Mouse (Mus musculus): Measurements from ENCODE around the gene Rnf4.

Rnf4 gene

GRCm38 (mm10) chr5:34336775-34337450 lies 824 bp downstream of the Rnf4 start:
- peak in 1 of 2 experiments; percentile 12 for DNase-seq (ENCODE audit: low spot score in 2 of 2)

GRCm38 (mm10) chr5:34340246-34340645 lies 4.2 kb downstream of the Rnf4 start:
- no peak for DNase-seq (ENCODE audit: low spot score in 2 of 2)

GRCm38 (mm10) chr5:34352084-34352631 lies 16.1 kb downstream of the Rnf4 start:
- no peak for DNase-seq (ENCODE audit: low spot score in 2 of 2)

GRCm38 (mm10) chr5:34360261-34360660 lies 24.2 kb downstream of the Rnf4 start:
- DNase-seq (ENCODE audit: low spot score in 2 of 2) = no peak

DNA sequence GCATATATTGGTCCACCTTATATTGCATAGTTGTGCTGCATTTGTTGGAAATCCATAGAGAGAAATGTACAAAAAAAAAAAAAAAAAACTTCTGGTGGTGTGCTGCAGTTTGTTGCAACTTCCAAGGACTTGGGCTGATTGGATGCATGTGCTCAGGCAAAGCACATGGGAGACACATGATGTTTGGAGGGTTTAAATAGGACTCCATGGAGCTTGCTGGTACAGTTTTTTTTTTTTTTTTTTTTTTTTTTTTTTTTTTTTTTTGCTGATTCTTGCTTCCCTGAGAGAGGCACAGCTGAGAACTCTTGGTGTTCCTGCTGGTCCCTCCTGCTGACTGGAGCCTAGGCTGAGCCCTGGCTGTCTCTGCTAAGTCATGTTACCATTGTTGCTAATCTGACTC lies 27.0 kb downstream of the Rnf4 start:
- DNase-seq (ENCODE audit: low spot score in 2 of 2) = no peak

DNA sequence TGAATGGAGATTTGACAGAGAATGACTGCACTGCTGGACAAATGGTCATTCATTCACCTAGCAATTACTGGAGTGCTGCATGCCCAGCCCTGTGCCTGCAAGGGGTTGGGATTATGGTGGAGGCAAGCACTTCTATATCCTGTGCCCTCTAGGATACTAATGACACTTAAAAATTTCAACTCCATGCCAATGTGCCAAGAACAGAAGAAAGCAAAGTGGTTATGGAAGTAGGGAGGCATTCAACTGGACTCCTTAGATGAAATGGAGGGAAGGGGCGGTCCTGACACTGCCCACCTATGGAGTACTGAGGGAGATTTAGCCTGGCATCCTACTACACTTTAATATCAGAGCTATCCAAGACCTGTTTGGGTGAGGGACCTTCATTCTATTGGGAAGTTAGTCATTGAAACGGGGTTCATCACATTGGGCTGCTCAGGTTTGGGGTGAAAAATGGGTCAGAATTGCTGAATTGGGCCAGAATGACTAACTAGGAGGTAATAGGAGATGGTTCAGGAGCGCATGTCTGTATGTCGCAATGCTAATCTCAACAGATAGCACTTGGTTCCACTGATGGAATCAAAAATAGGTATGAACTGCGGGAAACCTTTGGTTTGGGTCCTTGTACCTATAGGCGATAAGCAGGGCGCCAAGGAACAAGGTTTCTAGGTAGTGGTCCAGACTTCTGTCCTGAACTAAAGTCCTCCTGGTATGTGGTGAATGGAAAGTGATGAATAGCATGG lies 32.6 kb downstream of the Rnf4 start:
- DNase-seq (ENCODE audit: low spot score in 2 of 2) = no peak

DNA sequence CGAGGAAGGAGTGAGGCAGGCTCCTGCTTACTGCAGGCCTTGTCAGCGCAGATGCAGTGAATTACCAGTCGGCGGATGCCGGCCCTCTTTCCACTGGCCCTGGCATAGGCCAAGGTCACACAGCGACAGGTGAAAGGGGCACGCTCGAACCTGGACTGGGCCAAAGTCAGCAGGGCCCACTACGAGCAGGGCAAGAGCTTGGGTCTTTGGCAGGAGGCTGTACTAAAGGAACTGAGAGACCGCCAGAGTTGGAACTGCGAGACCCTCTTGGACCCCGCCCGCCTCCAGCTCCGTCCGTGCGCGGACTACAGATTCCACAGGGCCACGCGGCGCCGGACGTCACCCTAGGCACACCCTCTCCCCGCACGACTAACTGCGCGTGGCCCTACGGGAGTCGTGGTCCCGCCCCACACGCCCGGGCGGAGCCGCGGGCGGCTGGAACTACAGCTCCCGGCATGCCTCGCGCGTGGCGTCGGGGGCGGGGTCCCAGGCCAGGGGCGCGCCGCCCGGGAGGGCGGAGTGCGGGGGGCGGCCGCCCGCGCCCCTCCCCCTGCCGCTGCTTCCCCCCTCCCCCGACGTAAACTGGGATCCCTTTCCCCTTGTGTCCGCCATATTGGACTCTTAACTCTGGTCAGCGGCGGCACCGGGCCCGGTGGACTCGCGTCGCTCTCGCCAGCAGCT lies 33.4 kb downstream of the Rnf4 start, which contains the start of gene Fam193a:
Gene Fam193a (plus strand): TSS at position 593 of the 681 bp plus-strand sequence.
- peak; percentile 87 to 94 for DNase-seq (ENCODE audit: low spot score in 2 of 2)

- DNase-seq (ENCODE audit: low spot score in 2 of 2) = peak; percentile 17 to 28
These were observed 34.1 kb downstream of the Rnf4 start for GRCm38 (mm10) chr5:34370022-34370823.

DNA sequence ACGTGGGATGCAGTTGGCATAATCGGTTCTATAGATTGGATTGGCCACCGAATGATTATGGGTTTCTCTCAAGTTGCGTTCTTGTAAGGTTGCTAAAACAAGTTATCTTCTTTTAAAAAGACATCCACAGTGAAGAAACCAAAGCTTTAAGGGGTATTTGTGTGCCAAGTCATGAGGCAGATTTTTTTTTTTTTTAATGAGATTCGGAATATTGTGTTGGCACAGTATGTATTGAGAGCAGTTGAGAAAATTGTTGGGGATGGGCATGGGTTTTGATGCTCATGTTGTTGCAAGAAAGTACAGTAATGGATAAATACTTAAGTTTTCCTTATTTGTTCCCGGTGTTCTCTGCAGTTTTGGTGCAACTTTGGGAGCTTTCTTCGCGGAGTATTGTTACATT lies 34.8 kb downstream of the Rnf4 start:
- DNase-seq (ENCODE audit: low spot score in 2 of 2) = no peak

GRCm38 (mm10) chr5:34372141-34372540 lies 36.1 kb downstream of the Rnf4 start:
- no peak for DNase-seq (ENCODE audit: low spot score in 2 of 2)

DNA sequence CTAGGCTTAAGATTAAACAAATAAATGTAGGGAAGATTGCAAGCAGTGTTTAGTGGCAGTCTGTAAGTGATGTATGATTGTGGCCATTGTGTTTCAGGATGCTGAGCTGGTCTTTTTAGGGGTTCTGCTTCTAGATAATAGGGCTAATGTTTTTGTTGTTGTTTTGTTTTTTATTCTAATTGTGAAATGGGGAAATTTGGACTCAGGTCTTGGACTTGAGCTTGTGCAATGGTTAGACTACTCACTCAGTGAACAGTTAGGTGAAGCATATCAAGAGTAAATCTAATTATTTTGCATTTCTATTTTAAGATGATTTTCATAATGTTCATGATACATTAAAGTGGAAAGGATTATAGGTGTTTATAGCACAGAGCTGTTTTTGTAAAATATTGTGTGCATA lies 36.5 kb downstream of the Rnf4 start:
- no peak for DNase-seq (ENCODE audit: low spot score in 2 of 2)

GRCm38 (mm10) chr5:34378787-34379186 lies 42.7 kb downstream of the Rnf4 start:
- DNase-seq (ENCODE audit: low spot score in 2 of 2) = no peak

DNA sequence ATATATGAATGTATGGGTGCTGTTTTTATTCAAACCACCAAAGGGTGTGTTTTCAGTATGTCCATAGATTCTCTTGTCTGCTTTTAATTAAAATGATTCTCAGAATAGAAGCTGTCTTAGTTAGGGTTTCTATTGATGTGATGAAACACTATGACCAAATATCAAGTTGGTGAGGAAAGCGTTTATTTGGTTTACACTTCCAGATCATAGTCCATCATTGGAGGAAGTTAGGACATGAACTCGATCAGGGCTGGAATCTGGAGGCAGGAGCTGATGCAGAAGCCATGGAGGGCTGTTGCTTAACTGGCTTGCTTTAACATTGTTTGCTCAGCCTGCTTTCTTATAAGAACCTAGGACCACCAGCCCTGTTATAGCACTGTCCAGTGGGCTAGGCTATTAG lies 45.6 kb downstream of the Rnf4 start:
- no peak for DNase-seq (ENCODE audit: low spot score in 2 of 2)

DNA sequence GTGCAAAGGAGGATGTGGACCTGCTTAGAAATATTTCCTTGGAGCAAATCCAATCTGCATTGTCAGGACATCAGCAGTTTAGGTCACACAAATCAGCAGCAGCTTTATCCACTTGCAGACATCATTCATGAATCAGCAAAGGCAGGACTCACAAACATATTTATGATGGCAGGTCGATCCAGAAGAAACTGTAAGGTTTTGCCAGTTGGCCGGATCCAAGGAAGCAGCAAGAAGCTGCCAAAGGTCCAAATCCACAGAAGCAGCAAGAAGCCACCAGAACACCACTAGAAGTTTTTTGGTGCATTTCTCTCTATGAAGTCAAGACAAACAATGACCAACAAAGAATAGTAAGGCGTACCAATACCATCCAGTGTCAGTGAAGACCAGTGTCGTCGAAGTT lies 49.5 kb downstream of the Rnf4 start:
- DNase-seq (ENCODE audit: low spot score in 2 of 2) = no peak

DNA sequence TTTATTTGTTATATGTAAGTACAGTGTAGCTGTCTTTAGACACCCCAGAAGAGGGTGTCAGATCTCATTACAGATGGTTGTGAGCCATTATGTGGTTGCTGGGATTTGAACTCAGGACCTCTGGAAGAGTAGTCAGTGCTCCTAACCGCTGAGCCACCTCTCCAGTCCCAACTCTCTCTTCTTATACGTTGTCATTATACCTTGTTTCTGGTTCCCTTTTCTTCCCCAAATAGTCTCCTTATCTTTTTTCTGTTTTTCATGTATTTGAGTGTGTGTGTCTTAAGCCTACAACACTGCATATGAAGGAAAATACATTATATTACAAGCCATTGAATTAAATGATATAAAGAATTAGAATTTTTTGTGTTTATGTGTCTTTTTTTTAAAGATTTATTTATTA lies 50.7 kb downstream of the Rnf4 start:
- DNase-seq (ENCODE audit: low spot score in 2 of 2) = no peak

GRCm38 (mm10) chr5:34393251-34393650 lies 57.2 kb downstream of the Rnf4 start:
- DNase-seq (ENCODE audit: low spot score in 2 of 2) = no peak

DNA sequence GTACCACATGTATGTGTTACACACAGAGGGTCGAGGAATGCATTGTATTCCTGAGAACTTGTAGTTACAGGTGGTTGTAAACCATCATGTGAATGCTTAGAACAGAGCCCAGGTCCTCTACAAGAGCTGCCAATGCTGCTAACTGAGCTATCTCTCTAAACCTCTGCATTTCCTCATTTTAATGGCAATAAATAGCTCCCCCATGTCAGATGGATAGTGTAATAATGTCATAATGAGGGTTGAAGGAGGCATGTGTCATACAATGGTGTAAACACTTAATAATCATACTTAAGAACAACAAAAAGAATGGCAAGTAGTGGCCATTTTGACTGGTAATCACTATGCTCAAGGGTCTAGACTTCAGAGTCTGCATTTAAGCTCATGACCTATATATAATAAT lies 59.3 kb downstream of the Rnf4 start:
- DNase-seq (ENCODE audit: low spot score in 2 of 2) = no peak

DNA sequence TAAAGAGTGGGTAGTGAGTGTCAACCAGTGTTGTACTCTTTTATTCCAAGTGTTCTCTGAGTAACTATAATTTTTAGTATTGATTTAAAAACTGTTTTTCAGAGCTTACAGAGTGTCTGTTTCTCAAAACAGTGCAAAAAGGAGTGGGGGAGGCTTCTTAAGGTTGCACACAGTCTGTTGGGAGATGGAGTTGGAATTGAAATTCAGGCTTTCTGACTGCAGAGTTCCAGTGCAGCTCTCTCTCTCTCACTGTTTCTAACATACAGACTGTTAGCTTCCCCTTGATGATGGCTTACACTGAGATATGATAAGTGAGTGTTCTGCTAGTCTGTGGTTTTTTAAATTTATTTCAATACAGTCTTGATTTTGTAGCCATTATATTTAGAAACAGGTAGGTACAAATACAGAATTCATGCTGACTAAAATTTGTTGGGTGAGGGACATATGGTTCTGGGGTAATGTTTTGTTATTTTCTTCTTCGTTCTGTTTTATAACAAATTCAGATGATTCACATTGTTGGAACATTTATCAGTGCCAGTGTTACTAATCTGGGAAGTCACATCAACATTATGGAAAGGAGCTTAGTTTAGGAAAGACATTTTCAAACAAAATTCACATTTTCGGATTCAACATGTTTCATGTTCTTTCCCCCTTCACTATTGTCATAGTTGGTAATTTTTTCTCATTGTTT lies 59.9 kb downstream of the Rnf4 start:
- no peak for DNase-seq (ENCODE audit: low spot score in 2 of 2)

GRCm38 (mm10) chr5:34397866-34398265 lies 61.8 kb downstream of the Rnf4 start:
- DNase-seq (ENCODE audit: low spot score in 2 of 2) = no peak

- no peak for DNase-seq (ENCODE audit: low spot score in 2 of 2)
These were observed 62.2 kb downstream of the Rnf4 start for GRCm38 (mm10) chr5:34398326-34398725.

All from frontal cortex, postnatal 25 days (tissue).